Mouse (Mus musculus): ENCODE data around the gene Aatk. TPM values are rescaled to one million over a fixed set of nuclear protein-coding genes. Genes with fewer than 3 reads are reported as not detected.

Aatk gene
- polyA plus RNA-seq, 1 experiment, result not detected

GRCm38 (mm10) chr11:120034306-120034705, 12.7 kb downstream of the Aatk start:
- TF ChIP-seq CTCF (IDR thresholded peaks at IDR 0.05; ENCODE audit: control insufficient read depth, insufficient read depth, insufficient read length), result no peak
- TF ChIP-seq MAX (IDR thresholded peaks at IDR 0.05), result no peak
- no peak for TF ChIP-seq FOSL1 (IDR thresholded peaks at IDR 0.05; ENCODE audit: insufficient read depth, low read length, poor library complexity, severe bottlenecking)
- no peak for TF ChIP-seq USF1 (IDR thresholded peaks at IDR 0.05; ENCODE audit: low read depth)
- TF ChIP-seq MYOG (IDR thresholded peaks at IDR 0.05; ENCODE audit: control insufficient read depth, extremely low read depth, insufficient read length), result no peak
- Histone ChIP-seq H3K79me2 (ENCODE audit: control insufficient read depth, insufficient read depth) (no peaks in the 10 kb centered on the region), H3ac (ENCODE audit: control insufficient read depth, insufficient read length, low read depth) (no peak overlapping the region), H3K79me3 (ENCODE audit: low read depth) (no peaks in the 10 kb centered on the region), H3K36me3 (ENCODE audit: control insufficient read depth, insufficient read depth) (no peaks in the 10 kb centered on the region), H3K27me3 (ENCODE audit: control insufficient read depth, insufficient read depth, insufficient read length) (peaks cover 37% of the 10 kb centered on the region), H3K4me3 (ENCODE audit: insufficient read depth, poor library complexity, severe bottlenecking) (no peak overlapping the region)

- no peaks in the 10 kb centered on the region for H3K79me3 ChIP-seq (ENCODE audit: low read depth)
- H3K36me3 ChIP-seq (ENCODE audit: control insufficient read depth, insufficient read depth), result no peaks in the 10 kb centered on the region
- no peak overlapping the region for H3ac ChIP-seq (ENCODE audit: control insufficient read depth, insufficient read length, low read depth)
- H3K4me3 ChIP-seq (ENCODE audit: insufficient read depth, poor library complexity, severe bottlenecking), result no peak overlapping the region
- peaks cover 34% of the 10 kb centered on the region for H3K27me3 ChIP-seq (ENCODE audit: control insufficient read depth, insufficient read depth, insufficient read length)
- no peaks in the 10 kb centered on the region for H3K79me2 ChIP-seq (ENCODE audit: control insufficient read depth, insufficient read depth)
- TF ChIP-seq MYOD1 (IDR thresholded peaks at IDR 0.05; ENCODE audit: control insufficient read depth, insufficient read length, low read depth) (no peak), MYOG (IDR thresholded peaks at IDR 0.05; ENCODE audit: control insufficient read depth, extremely low read depth, insufficient read length) (no peak), CEBPB (IDR thresholded peaks at IDR 0.05; ENCODE audit: low read depth) (no peak), CTCF (IDR thresholded peaks at IDR 0.05; ENCODE audit: control insufficient read depth, insufficient read depth, insufficient read length) (no peak), FOSL1 (IDR thresholded peaks at IDR 0.05; ENCODE audit: insufficient read depth, low read length, poor library complexity, severe bottlenecking) (no peak), MAX (IDR thresholded peaks at IDR 0.05) (no peak), USF1 (IDR thresholded peaks at IDR 0.05; ENCODE audit: low read depth) (no peak)
Measured at GRCm38 (mm10) chr11:120033473-120033872, 13.5 kb downstream of the Aatk start.

GRCm38 (mm10) chr11:120032052-120032451, 14.9 kb downstream of the Aatk start:
- Histone ChIP-seq H3ac (ENCODE audit: control insufficient read depth, insufficient read length, low read depth) (no peak overlapping the region), H3K4me3 (ENCODE audit: insufficient read depth, poor library complexity, severe bottlenecking) (no peak overlapping the region), H3K27me3 (ENCODE audit: control insufficient read depth, insufficient read depth, insufficient read length) (peaks cover 27% of the 10 kb centered on the region), H3K36me3 (ENCODE audit: control insufficient read depth, insufficient read depth) (no peaks in the 10 kb centered on the region), H3K79me3 (ENCODE audit: low read depth) (no peaks in the 10 kb centered on the region), H3K79me2 (ENCODE audit: control insufficient read depth, insufficient read depth) (no peaks in the 10 kb centered on the region)
- TF ChIP-seq CEBPB (IDR thresholded peaks at IDR 0.05; ENCODE audit: low read depth), result no peak
- TF ChIP-seq MYOG (IDR thresholded peaks at IDR 0.05; ENCODE audit: control insufficient read depth, extremely low read depth, insufficient read length), result no peak
- no peak for TF ChIP-seq MYOD1 (IDR thresholded peaks at IDR 0.05; ENCODE audit: control insufficient read depth, insufficient read length, low read depth)
- no peak for TF ChIP-seq USF1 (IDR thresholded peaks at IDR 0.05; ENCODE audit: low read depth)
- TF ChIP-seq CTCF (IDR thresholded peaks at IDR 0.05; ENCODE audit: control insufficient read depth, insufficient read depth, insufficient read length), result no peak
- TF ChIP-seq FOSL1 (IDR thresholded peaks at IDR 0.05; ENCODE audit: insufficient read depth, low read length, poor library complexity, severe bottlenecking), result no peak
- no peak for TF ChIP-seq MAX (IDR thresholded peaks at IDR 0.05)

- H3K36me3 ChIP-seq (ENCODE audit: control insufficient read depth, insufficient read depth), result no peaks in the 10 kb centered on the region
- TF ChIP-seq MYOD1 (IDR thresholded peaks at IDR 0.05; ENCODE audit: control insufficient read depth, insufficient read length, low read depth) (no peak), USF1 (IDR thresholded peaks at IDR 0.05; ENCODE audit: low read depth) (no peak), MYOG (IDR thresholded peaks at IDR 0.05; ENCODE audit: control insufficient read depth, extremely low read depth, insufficient read length) (no peak), CEBPB (IDR thresholded peaks at IDR 0.05; ENCODE audit: low read depth) (no peak), FOSL1 (IDR thresholded peaks at IDR 0.05; ENCODE audit: insufficient read depth, low read length, poor library complexity, severe bottlenecking) (no peak), MAX (IDR thresholded peaks at IDR 0.05) (no peak), CTCF (IDR thresholded peaks at IDR 0.05; ENCODE audit: control insufficient read depth, insufficient read depth, insufficient read length) (no peak)
- H3K79me2 ChIP-seq (ENCODE audit: control insufficient read depth, insufficient read depth), result no peaks in the 10 kb centered on the region
- H3K4me3 ChIP-seq (ENCODE audit: insufficient read depth, poor library complexity, severe bottlenecking), result no peak overlapping the region
- H3K79me3 ChIP-seq (ENCODE audit: low read depth), result no peaks in the 10 kb centered on the region
- H3ac ChIP-seq (ENCODE audit: control insufficient read depth, insufficient read length, low read depth), result no peak overlapping the region
- H3K27me3 ChIP-seq (ENCODE audit: control insufficient read depth, insufficient read depth, insufficient read length), result peaks cover 23% of the 10 kb centered on the region
Measured at GRCm38 (mm10) chr11:120030145-120030901, 16.6 kb downstream of the Aatk start.

GRCm38 (mm10) chr11:120029431-120030144, 17.4 kb downstream of the Aatk start:
- Histone ChIP-seq H3K79me3 (ENCODE audit: low read depth) (no peaks in the 10 kb centered on the region), H3ac (ENCODE audit: control insufficient read depth, insufficient read length, low read depth) (no peak overlapping the region), H3K27me3 (ENCODE audit: control insufficient read depth, insufficient read depth, insufficient read length) (peaks cover 28% of the 10 kb centered on the region), H3K36me3 (ENCODE audit: control insufficient read depth, insufficient read depth) (no peaks in the 10 kb centered on the region), H3K4me3 (ENCODE audit: insufficient read depth, poor library complexity, severe bottlenecking) (no peak overlapping the region), H3K79me2 (ENCODE audit: control insufficient read depth, insufficient read depth) (no peaks in the 10 kb centered on the region)
- no peak for TF ChIP-seq CEBPB (IDR thresholded peaks at IDR 0.05; ENCODE audit: low read depth)
- no peak for TF ChIP-seq MYOD1 (IDR thresholded peaks at IDR 0.05; ENCODE audit: control insufficient read depth, insufficient read length, low read depth)
- TF ChIP-seq MYOG (IDR thresholded peaks at IDR 0.05; ENCODE audit: control insufficient read depth, extremely low read depth, insufficient read length), result no peak
- TF ChIP-seq USF1 (IDR thresholded peaks at IDR 0.05; ENCODE audit: low read depth), result no peak
- TF ChIP-seq FOSL1 (IDR thresholded peaks at IDR 0.05; ENCODE audit: insufficient read depth, low read length, poor library complexity, severe bottlenecking), result no peak
- TF ChIP-seq CTCF (IDR thresholded peaks at IDR 0.05; ENCODE audit: control insufficient read depth, insufficient read depth, insufficient read length), result no peak
- TF ChIP-seq MAX (IDR thresholded peaks at IDR 0.05), result no peak
